Mouse (Mus musculus): ENCODE measurements around the gene Fra10ac1. TPM values are rescaled to one million over a fixed set of nuclear protein-coding genes. Genes with fewer than 3 reads are reported as not detected.

Fra10ac1 gene
- 49.4 and 50.4 TPM in 2 replicates for polyA plus RNA-seq (2016; fragmentation: Nextera tagmentation; extraction: Ambion mirVana)

DNA sequence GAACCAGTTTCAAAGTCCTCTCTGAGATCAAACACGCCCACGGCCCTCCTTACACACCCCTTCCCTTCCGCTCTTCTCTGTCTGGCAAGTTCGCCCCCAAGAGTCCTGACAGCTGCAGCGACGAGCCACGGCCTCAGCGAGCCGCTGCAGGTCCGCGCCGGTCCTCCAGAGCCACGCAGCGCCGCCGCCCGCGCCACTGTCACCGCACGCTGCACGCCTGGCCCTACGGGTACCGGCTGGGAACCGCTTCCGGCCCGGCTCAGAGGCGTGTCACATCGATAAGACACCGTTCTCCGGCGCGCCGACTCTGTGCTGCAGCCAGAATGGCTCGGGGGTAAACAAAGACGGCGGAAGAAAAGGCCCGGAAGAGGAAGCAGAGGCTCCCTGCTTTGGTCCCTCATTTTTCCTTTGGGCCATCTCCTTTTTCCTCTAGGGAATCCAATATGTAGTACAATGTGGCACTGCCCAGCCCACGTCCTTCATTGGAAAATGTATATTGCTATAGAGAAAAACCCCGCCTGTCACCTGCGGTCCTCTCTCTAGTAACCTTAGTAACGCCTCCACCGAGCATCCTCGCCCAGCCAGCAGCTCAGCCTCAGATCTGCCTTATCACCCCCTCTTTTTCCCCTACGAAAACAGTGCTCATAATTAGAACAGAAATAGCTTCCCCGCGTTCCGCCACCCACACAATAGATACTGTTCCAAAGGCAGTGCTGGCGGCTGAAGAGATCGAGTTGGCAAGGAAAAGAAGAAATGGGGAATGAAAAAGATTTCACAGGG is at the start of gene Fra10ac1:
TSS of gene Fra10ac1 (minus strand) at position 252 of the 780 bp plus-strand sequence.
- H3K9ac ChIP-seq, result peak within 1 kb of the TSS; percentile 64
- no peaks in the 10 kb centered on the region for H3K27me3 ChIP-seq (replicated peaks)
- no peaks in the 10 kb centered on the region for H3K36me3 ChIP-seq
- H3K27ac ChIP-seq, result peak within 1 kb of the TSS; percentile 80
- H3K4me1 ChIP-seq, result peaks cover 9% of the 10 kb centered on the region
- H3K4me3 ChIP-seq, result peak within 1 kb of the TSS; percentile 57
- no peaks in the 10 kb centered on the region for H3K9me3 ChIP-seq
- WGBS, result under 1% methylated on average over 49 of the region's 49 CpGs
- H3K4me2 ChIP-seq (replicated peaks), result peak within 1 kb of the TSS; percentile 69
- ATAC-seq (ENCODE audit: low FRiP score, low read depth), result peak; percentile 98

DNA sequence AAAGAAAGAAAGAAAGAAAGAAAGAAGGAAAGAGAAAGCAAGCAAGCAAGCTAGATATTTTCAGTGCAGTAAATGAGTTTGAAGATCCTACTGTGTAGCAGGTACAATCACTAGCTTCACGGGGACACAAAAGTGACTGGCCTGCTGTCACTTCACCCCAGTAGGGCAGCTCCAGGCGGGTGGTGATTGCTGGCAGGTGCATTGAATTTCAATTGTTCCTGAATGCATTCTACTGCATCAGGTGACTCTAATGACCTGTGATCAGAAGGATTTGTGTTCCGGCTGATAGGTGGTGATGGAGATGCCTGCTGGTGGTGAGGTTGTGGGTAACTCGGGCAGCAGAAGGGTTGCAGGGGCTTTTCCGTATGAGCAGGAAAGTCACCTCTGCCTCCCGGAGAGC is 47.1 kb upstream of the Fra10ac1 start:
- WGBS, result 21% methylated on average over 6 of the region's 6 CpGs
- H3K27me3 ChIP-seq (replicated peaks), result no peaks in the 10 kb centered on the region
- H3K4me3 ChIP-seq, result no peak overlapping the region
- H3K9ac ChIP-seq, result no peak overlapping the region
- H3K4me2 ChIP-seq (replicated peaks), result no peak overlapping the region
- H3K4me1 ChIP-seq, result no peaks in the 10 kb centered on the region
- no peaks in the 10 kb centered on the region for H3K9me3 ChIP-seq
- no peak overlapping the region for H3K27ac ChIP-seq
- H3K36me3 ChIP-seq, result no peaks in the 10 kb centered on the region
- ATAC-seq (ENCODE audit: low FRiP score, low read depth), result no peak

DNA sequence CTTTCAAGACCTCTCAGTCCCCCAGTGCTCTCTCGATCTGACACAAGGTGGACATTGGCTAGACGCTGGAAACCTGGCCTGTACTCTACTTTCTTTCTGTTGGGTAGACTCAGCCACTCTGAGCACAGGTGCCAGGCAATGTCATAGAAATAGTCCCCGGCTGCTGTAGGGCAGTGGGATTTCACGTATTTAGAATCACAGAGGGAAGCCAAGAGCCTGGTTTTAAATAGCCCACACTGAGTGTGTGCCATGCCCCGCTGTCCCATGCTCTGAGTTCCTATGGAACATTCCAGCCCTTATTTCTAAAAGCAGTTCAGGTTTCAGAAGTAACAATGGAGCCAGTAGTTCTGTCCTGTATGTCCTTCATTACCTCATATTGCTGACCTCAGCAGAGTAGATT is 43.5 kb upstream of the Fra10ac1 start:
- Histone ChIP-seq H3K9me3 (no peaks in the 10 kb centered on the region), H3K4me1 (peaks cover 7% of the 10 kb centered on the region; the same call in 1 of the 2 replicates), H3K36me3 (no peaks in the 10 kb centered on the region), H3K4me3 (no peak overlapping the region), H3K27ac (no peak overlapping the region), H3K27me3 (replicated peaks) (no peaks in the 10 kb centered on the region), H3K9ac (no peak overlapping the region), H3K4me2 (replicated peaks) (no peak overlapping the region)
- WGBS, result 83% methylated on average over 5 of the region's 5 CpGs
- no peak for ATAC-seq (ENCODE audit: low FRiP score, low read depth)

DNA sequence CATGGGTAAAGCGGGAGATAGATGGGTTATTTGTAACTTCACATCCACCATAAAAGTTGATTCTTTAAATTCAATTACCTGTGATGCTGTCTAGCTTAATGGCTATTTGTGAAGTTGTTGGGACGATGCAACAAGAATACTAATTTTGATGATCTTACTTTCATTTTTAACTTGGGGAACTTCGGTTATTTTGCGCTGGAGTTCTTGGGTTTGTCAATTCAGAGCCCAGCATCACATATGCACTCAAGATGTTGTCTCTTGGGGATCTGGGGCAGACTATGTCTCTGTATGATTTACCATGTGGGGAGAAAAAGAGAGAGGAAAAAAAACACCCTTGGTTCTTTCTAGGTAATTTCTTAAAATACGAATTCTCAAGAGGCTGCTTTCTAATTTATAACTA is 41.8 kb upstream of the Fra10ac1 start:
- no peak overlapping the region for H3K4me2 ChIP-seq (replicated peaks)
- no peak overlapping the region for H3K9ac ChIP-seq
- H3K27me3 ChIP-seq (replicated peaks), result no peaks in the 10 kb centered on the region
- H3K4me3 ChIP-seq, result no peak overlapping the region
- peaks cover 7% of the 10 kb centered on the region; the same call in 1 of the 2 replicates for H3K4me1 ChIP-seq
- no peaks in the 10 kb centered on the region for H3K9me3 ChIP-seq
- WGBS, result 80% methylated on average over 5 of the region's 5 CpGs
- H3K27ac ChIP-seq, result no peak overlapping the region
- H3K36me3 ChIP-seq, result no peaks in the 10 kb centered on the region
- ATAC-seq (ENCODE audit: low FRiP score, low read depth), result no peak

DNA sequence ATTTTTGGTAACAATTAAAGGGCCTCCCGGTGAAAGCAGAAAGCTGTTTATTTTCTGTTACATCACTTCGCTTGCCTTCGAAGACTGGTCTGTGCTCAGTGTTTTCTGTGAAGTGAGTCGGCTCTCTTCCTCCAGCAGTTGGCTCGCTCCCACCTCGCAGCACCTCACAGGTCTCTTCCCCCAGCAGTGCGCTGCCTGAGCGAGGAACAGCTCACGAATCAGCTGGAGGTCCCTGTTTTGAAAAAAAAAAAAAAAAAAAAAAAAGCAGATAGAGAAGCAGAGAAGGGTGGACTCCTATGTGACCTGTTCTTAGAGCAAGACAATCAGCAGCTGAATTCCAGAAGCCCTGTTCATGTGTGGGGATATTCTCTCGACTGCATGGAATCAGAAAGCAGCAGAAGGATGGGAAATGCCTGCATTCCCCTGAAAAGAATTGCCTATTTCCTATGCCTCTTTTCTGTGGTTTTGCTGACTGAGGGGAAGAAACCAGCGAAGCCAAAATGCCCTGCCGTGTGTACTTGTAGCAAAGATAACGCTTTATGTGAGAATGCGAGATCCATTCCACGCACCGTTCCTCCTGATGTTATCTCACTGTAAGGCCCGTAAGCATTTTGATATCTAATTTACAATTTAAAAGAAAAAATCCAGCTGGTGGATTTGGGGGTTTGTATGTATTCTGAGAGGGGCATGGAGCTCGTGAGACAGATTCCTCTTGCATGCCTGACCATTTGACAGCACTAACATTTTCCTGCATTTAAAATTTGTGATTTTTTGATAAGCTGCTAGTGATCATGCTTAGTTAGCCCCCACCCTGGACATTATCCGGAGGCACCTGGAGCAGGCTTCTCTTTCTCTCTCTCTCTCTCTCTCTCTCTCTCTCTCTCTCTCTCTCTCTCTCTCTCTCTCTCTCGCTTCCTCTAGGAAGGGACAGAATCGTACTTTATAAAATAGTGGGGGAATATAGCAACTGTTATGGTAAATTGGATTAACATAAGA is 40.8 kb upstream of the Fra10ac1 start, which contains the start of gene Lgi1:
TSS of gene Lgi1 (plus strand) at position 32 of the 996 bp plus-strand sequence.
- H3K4me1 ChIP-seq, result peaks cover 7% of the 10 kb centered on the region; the same call in 1 of the 2 replicates
- no peak within 1 kb of the TSS for H3K4me3 ChIP-seq
- H3K27me3 ChIP-seq (replicated peaks), result no peaks in the 10 kb centered on the region
- no peak within 1 kb of the TSS for H3K27ac ChIP-seq
- H3K4me2 ChIP-seq (replicated peaks), result peak within 1 kb of the TSS; percentile 51
- no peaks in the 10 kb centered on the region for H3K9me3 ChIP-seq
- no peaks in the 10 kb centered on the region for H3K36me3 ChIP-seq
- 0 out of 2 replicates have a peak within 1 kb of the TSS, but pooled peaks have one; percentile 23 for H3K9ac ChIP-seq
- WGBS, result 35% methylated on average over 21 of the region's 21 CpGs
- peak; percentile 72; the same call in 1 of the 2 replicates for ATAC-seq (ENCODE audit: low FRiP score, low read depth)

DNA sequence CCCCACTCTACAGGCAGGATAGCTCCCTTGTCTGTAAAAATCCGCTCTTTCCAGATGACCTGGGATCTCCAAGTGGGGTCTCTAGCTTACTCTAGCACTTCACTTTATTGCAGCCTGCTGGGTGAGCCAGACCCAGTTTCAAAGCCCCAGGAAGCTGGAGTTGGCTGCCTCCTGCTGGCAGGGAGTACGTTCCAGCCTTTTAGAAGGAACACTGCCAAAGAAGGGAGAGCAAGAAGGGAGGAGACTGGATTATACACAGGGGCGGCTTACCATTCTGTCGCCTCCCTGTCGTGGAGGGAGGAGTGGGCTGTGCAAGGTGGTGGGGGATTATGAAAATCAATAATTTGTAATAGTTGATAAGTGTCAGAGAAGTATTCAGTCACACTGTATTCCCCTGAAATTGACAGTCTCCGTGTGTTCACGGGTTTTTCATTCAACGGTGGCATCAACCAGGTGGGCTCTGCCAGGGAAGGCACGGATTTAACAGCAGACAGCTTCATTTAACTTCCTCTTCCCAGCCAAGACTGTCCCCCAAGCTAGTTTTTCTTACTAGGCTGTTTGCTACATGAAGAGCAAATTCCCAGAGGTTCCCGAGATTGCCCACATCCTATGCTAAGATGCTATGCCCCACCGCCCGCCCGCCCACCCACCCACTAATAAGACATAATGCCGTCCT is 40.0 kb upstream of the Fra10ac1 start:
- 26% methylated on average over 14 of the region's 14 CpGs for WGBS
- no peaks in the 10 kb centered on the region for H3K36me3 ChIP-seq
- peak overlapping the region; percentile 51 for H3K4me2 ChIP-seq (replicated peaks)
- peaks cover 7% of the 10 kb centered on the region; the same call in 1 of the 2 replicates for H3K4me1 ChIP-seq
- H3K9ac ChIP-seq, result 0 out of 2 replicates have a peak overlapping the region, but pooled peaks have one; percentile 23
- H3K4me3 ChIP-seq, result no peak overlapping the region
- peak; percentile 61; the same call in 1 of the 2 replicates for ATAC-seq (ENCODE audit: low FRiP score, low read depth)
- H3K9me3 ChIP-seq, result no peaks in the 10 kb centered on the region
- H3K27ac ChIP-seq, result no peak overlapping the region
- H3K27me3 ChIP-seq (replicated peaks), result no peaks in the 10 kb centered on the region

DNA sequence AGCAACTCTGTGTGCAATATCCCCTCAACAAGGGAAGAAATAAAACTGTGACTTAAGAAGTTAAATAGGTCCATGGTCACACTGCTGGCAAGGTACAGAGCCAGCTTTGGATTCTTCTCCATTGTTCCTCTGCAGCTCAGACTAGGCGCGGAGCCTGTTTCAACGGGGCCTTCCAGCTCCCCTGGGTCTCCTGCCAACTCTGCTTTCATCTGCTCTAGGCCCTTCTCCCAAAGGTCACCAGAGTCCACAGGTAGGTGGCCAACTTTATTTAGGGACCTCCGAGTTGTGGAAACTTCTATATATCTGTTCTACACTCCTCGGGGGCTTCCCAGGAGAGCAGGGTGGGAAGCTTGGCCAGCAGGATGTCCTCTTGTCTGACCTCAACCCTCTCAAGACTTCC is 37.4 kb upstream of the Fra10ac1 start:
- H3K9me3 ChIP-seq, result no peaks in the 10 kb centered on the region
- H3K4me2 ChIP-seq (replicated peaks), result no peak overlapping the region
- H3K9ac ChIP-seq, result no peak overlapping the region
- no peak for ATAC-seq (ENCODE audit: low FRiP score, low read depth)
- H3K36me3 ChIP-seq, result no peaks in the 10 kb centered on the region
- peaks cover 7% of the 10 kb centered on the region; the same call in 1 of the 2 replicates for H3K4me1 ChIP-seq
- no peak overlapping the region for H3K4me3 ChIP-seq
- H3K27ac ChIP-seq, result no peak overlapping the region
- H3K27me3 ChIP-seq (replicated peaks), result no peaks in the 10 kb centered on the region
- WGBS, result 86% methylated on average over 5 of the region's 5 CpGs

DNA sequence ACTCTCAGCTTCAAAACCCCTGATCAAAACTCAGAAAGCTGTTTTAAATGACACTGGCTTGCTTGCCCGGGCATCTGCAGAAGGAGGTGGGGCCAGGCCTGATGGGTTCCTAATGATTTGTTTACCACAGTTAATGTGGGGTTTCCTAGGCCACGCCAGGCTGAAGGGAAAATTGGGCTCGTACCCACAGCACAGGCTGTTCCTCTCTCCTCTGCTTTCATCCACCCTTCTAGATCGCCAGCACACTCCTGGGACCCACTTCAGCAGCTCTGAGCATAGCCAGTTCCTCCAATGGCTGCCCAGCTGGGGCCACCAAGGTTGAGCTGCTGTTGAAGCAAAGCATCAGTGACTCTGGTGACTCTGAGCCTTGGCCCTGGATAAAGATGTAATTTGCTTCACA is 36.4 kb upstream of the Fra10ac1 start:
- no peaks in the 10 kb centered on the region for H3K36me3 ChIP-seq
- no peak overlapping the region for H3K4me3 ChIP-seq
- H3K9me3 ChIP-seq, result no peaks in the 10 kb centered on the region
- ATAC-seq (ENCODE audit: low FRiP score, low read depth), result no peak
- H3K9ac ChIP-seq, result no peak overlapping the region
- H3K4me2 ChIP-seq (replicated peaks), result no peak overlapping the region
- no peaks in the 10 kb centered on the region for H3K27me3 ChIP-seq (replicated peaks)
- H3K4me1 ChIP-seq, result peaks cover 7% of the 10 kb centered on the region; the same call in 1 of the 2 replicates
- no peak overlapping the region for H3K27ac ChIP-seq
- 48% methylated on average over 4 of the region's 4 CpGs for WGBS

DNA sequence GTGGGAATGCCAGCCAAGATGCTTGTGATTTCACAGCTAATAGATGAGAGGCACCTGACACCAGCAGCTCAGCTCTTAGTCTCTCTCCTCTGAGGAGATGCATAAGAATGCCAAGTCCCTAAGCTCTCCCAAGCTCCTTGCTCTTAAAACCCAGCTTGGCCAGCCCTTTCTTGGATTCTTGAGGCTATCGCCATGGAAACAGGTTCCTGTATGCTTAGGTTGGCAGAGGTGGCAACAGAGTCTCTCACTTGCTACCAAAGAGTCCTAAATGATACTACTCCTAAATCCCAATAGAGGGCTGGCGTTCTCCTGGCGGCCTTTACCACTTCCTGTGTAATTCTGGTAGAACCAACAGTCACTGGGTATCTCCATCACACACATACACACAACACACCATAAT is 35.5 kb upstream of the Fra10ac1 start:
- Histone ChIP-seq H3K4me2 (replicated peaks) (no peak overlapping the region), H3K27ac (no peak overlapping the region), H3K4me1 (peaks cover 7% of the 10 kb centered on the region; the same call in 1 of the 2 replicates), H3K4me3 (no peak overlapping the region), H3K9ac (no peak overlapping the region), H3K36me3 (no peaks in the 10 kb centered on the region), H3K9me3 (no peaks in the 10 kb centered on the region), H3K27me3 (replicated peaks) (no peaks in the 10 kb centered on the region)
- ATAC-seq (ENCODE audit: low FRiP score, low read depth), result no peak
- WGBS, result 81% methylated on average over 3 of the region's 3 CpGs

DNA sequence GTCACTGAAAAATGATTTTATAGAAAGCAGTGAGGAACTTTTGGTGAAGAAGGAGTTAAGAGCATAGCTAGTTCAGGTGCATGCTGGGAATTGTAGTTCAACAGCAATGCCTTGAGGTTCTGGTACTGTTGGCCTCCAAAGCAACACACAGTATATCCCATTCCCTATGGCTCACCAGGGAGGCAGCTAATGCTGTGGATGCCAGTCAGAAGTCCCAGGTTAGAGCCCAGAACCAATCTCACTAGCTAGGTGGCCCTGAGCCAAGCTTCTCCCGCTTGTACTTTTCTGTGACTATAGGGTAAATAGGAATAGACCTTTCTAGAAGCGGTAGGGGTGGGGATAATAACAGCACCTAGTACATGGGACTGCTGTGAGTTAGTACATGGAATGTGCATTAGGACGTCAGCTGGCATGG is 34.7 kb upstream of the Fra10ac1 start:
- no peaks in the 10 kb centered on the region for H3K36me3 ChIP-seq
- WGBS, result 87% methylated on average over 3 of the region's 3 CpGs
- no peaks in the 10 kb centered on the region for H3K27me3 ChIP-seq (replicated peaks)
- H3K27ac ChIP-seq, result no peak overlapping the region
- no peaks in the 10 kb centered on the region for H3K4me1 ChIP-seq
- H3K4me2 ChIP-seq (replicated peaks), result no peak overlapping the region
- ATAC-seq (ENCODE audit: low FRiP score, low read depth), result no peak
- H3K9ac ChIP-seq, result no peak overlapping the region
- H3K4me3 ChIP-seq, result no peak overlapping the region
- no peaks in the 10 kb centered on the region for H3K9me3 ChIP-seq

DNA sequence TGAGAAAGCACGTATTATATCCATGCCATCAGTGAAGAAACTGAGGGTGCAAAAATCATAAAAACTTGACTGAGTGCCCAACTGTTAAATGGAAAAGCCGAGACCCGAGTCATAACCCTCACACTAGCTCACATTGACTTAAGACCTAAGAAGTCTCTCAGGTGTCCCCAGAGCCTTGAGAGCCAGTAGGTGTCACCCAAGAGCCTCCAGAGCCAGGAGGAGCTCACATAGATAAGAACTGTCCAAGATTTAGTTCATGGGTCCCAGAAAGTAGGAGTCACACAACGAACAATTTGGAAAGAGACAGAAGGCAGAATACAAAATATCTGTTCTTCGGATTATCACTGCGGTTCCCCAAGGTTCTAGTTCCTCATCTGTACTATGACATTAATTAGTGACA is 29.8 kb upstream of the Fra10ac1 start:
- ATAC-seq (ENCODE audit: low FRiP score, low read depth), result no peak
- H3K27ac ChIP-seq, result no peak overlapping the region
- H3K4me3 ChIP-seq, result no peak overlapping the region
- H3K9ac ChIP-seq, result no peak overlapping the region
- H3K4me1 ChIP-seq, result no peaks in the 10 kb centered on the region
- 68% methylated on average over 6 of the region's 6 CpGs for WGBS
- no peaks in the 10 kb centered on the region for H3K9me3 ChIP-seq
- H3K4me2 ChIP-seq (replicated peaks), result no peak overlapping the region
- no peaks in the 10 kb centered on the region for H3K36me3 ChIP-seq
- no peaks in the 10 kb centered on the region for H3K27me3 ChIP-seq (replicated peaks)
